Mouse (Mus musculus) midbrain, embryonic 10.5 days (tissue): ENCODE measurements around the gene B3gat3. TPM values are rescaled to one million over a fixed set of nuclear protein-coding genes. Genes with fewer than 3 reads are reported as not detected.
"Not testable (repeated sequence)": the region's sequence is repeated elsewhere in the genome, so short reads cannot be mapped to it uniquely, and the experiment has no call there.

Source experiments
- DNase-seq: peaks from one replicate; pipeline ENCODE4 v3.0.0-alpha.2; 2017; ENCODE audit warnings: low spot score
- H3K27ac ChIP-seq: fragments of 300-500 bp; sonication (generic); replicated peaks from 2 replicates; pipeline ENCODE4 v1.5.1; 2016; ENCODE audit warnings: mild to moderate bottlenecking
- H3K27me3 ChIP-seq: fragments of 300-500 bp; sonication (generic); 2 replicates; pipeline ENCODE4 v1.6.1; 2016; ENCODE audit warnings: low read depth, mild to moderate bottlenecking; ENCODE audit not compliant: poor library complexity, severe bottlenecking
- H3K36me3 ChIP-seq: fragments of 300-500 bp; sonication (generic); 2 replicates; pipeline ENCODE4 v1.6.1; 2016; ENCODE audit warnings: mild to moderate bottlenecking, moderate library complexity
- H3K4me1 ChIP-seq: fragments of 300-500 bp; sonication (generic); 2 replicates; pipeline ENCODE4 v1.6.1; 2016
- H3K4me3 ChIP-seq: fragments of 300-500 bp; sonication (generic); 2 replicates; pipeline ENCODE4 v1.5.1; 2016; ENCODE audit warnings: mild to moderate bottlenecking, moderate library complexity
- H3K9me3 ChIP-seq: fragments of 300-500 bp; sonication (generic); replicated peaks from 2 replicates; pipeline ENCODE4 v1.6.1; 2016; ENCODE audit warnings: mild to moderate bottlenecking
- WGBS: fragments of 180-500 bp; shearing (Covaris S2); methylation state at CpG from one replicate; pipeline ENCODE4 v1.1.7; 2016; 5-methylcytosine and 5-hydroxymethylcytosine counted together
- polyA plus RNA-seq: library from polyadenylated mRNA; unstranded; fragments of >200 nt; fragmentation: Nextera tagmentation; extraction: Ambion mirVana; gene quantifications from 2 replicates; pipeline ENCODE4 v1.2.1, GENCODE M21; 2016

B3gat3 gene
- polyA plus RNA-seq, 1 experiment from 2014 or later: 58.7 TPM

DNA sequence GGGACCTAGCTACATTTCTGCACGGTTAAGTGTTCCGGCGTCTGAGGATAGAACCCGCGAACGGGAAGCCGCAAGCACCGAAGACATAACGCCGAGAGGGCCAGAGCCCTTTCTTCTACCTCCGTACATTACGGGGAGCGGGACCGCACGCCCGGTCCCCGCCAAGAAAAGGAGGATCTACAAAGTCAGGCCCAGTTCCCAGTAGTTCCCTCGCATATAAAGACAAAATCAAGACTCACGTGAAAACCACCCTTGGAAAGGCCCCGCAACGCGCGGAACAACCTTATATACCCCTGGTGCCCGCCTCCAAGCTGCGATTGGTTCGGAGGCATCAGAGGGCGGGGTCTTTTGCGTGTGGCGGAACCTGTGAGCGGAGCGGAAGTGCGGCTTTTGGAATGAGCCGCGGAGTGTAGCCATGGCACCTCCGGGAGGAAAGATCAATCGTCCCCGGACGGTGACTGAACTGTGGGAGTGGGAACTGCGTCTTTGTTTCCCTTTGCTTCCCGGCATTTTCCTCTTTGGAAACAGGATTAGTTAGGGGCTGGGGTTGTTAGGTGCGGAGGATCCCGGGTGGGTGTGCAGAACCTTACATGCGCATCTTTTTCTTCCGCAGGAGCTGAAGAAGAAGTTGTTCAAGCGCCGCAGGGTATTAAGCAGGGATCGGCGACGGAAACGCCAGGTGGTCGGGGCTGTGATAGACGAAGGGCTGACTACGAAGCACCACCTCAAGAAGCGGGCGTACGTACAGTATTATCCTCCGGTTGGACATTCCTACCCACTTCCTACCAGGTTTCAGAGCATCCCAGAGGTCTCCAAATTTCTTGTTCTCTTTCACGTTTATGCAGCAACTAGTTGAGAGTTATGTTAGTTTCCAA lies 31.4 kb upstream of the B3gat3 start, which contains the start of the genes 1810009A15Rik and Gm49416:
TSS of gene 1810009A15Rik (plus strand) at position 343 of the 875 bp plus-strand sequence.
TSS of gene Gm49416 (plus strand) at position 416 of the 875 bp plus-strand sequence.
- Histone ChIP-seq H3K27ac (peak within 1 kb of the TSS; percentile 94), H3K27me3 (no peaks in the 10 kb centered on the region), H3K36me3 (peaks cover 21% of the 10 kb centered on the region), H3K9me3 (no peaks in the 10 kb centered on the region), H3K4me3 (peak within 1 kb of the TSS; percentile 77), H3K4me1 (peaks cover 35% of the 10 kb centered on the region)
- WGBS: under 1% methylated on average over 58 of the region's 58 CpGs
- DNase-seq: peak; percentile 97

GRCm38 (mm10) chr19:8892829-8893766 lies 27.1 kb upstream of the B3gat3 start, which contains the start of gene Ints5:
Gene Ints5, plus strand, starts transcription at chr19:8893005.
- 3% methylated on average over 54 of the region's 54 CpGs for WGBS
- peak within 1 kb of the TSS; percentile 92 for H3K27ac ChIP-seq
- DNase-seq: peak; percentile 86
- peaks cover 50% of the 10 kb centered on the region for H3K4me1 ChIP-seq
- peak within 1 kb of the TSS; percentile 83 for H3K4me3 ChIP-seq
- peaks cover 50% of the 10 kb centered on the region for H3K36me3 ChIP-seq
- no peaks in the 10 kb centered on the region for H3K27me3 ChIP-seq
- H3K9me3 ChIP-seq: no peaks in the 10 kb centered on the region

DNA sequence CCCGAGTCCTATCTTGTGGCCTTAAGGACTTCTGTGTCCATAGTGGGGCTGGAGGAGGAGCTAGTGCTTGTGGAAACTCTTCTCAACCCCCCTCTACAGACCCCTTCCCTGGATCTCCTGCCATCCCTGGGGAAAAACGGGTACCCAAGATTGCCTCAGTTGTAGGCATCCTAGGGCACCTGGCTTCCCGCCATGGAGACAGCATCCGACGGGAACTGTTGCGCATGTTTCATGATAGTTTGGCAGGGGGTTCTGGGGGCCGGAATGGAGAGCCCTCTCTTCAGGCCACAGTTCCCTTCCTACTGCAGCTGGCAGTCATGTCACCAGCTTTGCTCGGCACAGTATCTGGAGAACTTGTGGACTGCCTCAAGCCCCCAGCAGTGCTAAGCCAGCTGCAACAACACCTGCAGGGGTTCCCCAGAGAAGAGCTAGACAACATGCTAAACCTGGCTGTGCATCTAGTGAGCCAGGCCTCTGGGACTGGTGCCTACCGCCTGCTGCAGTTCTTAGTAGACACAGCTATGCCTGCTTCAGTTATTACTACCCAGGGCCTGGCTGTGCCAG lies 24.7 kb upstream of the B3gat3 start:
- no peak for DNase-seq
- Histone ChIP-seq H3K4me1 (peaks cover 54% of the 10 kb centered on the region), H3K27me3 (no peaks in the 10 kb centered on the region), H3K9me3 (no peaks in the 10 kb centered on the region), H3K4me3 (peak overlapping the region; percentile 7; the same call in 1 of the 2 replicates), H3K27ac (no peak overlapping the region), H3K36me3 (peaks cover 50% of the 10 kb centered on the region)
- 94% methylated on average over 9 of the region's 9 CpGs for WGBS

- H3K4me3 ChIP-seq: 0 out of 2 replicates have a peak overlapping the region, but pooled peaks have one; percentile 18
- H3K27ac ChIP-seq, H3K9me3 ChIP-seq, H3K27me3 ChIP-seq, DNase-seq: not testable (repeated sequence)
- H3K36me3 ChIP-seq: peaks cover 50% of the 10 kb centered on the region
- H3K4me1 ChIP-seq: peaks cover 55% of the 10 kb centered on the region
- WGBS: 90% methylated on average over 5 of the region's 5 CpGs
Measured at GRCm38 (mm10) chr19:8896231-8896630, 23.9 kb upstream of the B3gat3 start.

GRCm38 (mm10) chr19:8897211-8897864 lies 22.8 kb upstream of the B3gat3 start:
- H3K27me3 ChIP-seq, H3K9me3 ChIP-seq: not testable (repeated sequence)
- WGBS: 35% methylated on average over 21 of the region's 21 CpGs
- H3K36me3 ChIP-seq: peaks cover 56% of the 10 kb centered on the region
- peak overlapping the region; percentile 94 for H3K27ac ChIP-seq
- peak; percentile 42 for DNase-seq
- H3K4me3 ChIP-seq: peak overlapping the region; percentile 95
- H3K4me1 ChIP-seq: peaks cover 55% of the 10 kb centered on the region

DNA sequence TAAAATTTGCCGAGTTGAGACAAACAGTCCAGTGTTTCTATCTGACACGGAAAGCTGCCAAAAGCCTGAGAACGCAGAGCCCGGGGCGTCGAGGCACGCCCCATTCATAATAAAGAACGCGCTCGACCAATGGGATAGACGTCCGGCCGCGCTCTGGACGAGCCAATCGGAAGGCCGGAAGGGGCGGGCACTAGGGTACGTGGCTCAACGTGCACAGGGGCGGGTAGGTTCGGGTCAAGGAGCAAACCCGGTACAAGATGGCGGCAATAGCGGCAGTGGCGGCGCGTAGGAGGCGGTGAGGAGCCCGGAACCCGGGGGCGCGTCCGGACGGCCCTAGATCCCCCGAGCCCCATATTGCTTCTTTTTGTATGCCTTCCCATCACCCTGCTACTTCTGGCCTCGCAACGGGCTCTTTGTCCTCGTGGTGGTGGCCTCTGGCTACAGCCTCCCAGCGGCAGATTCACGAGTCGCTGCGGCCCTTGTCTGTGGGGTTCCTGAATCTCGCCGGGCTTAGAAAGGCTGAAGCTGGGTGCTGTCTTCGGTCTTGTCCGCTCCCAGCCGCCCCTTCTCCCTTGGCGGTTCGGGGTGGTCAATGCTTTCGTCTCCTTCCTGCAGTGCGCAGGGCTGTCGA lies 22.2 kb upstream of the B3gat3 start, which contains the start of gene Ganab:
TSS of gene Ganab (plus strand) at position 207 of the 631 bp plus-strand sequence.
- under 1% methylated on average over 53 of the region's 53 CpGs for WGBS
- DNase-seq: peak; percentile 97
- Histone ChIP-seq H3K4me3 (peak within 1 kb of the TSS; percentile 95), H3K4me1 (peaks cover 50% of the 10 kb centered on the region), H3K27me3 (no peaks in the 10 kb centered on the region), H3K27ac (peak within 1 kb of the TSS; percentile 94), H3K9me3 (no peaks in the 10 kb centered on the region), H3K36me3 (peaks cover 62% of the 10 kb centered on the region)

DNA sequence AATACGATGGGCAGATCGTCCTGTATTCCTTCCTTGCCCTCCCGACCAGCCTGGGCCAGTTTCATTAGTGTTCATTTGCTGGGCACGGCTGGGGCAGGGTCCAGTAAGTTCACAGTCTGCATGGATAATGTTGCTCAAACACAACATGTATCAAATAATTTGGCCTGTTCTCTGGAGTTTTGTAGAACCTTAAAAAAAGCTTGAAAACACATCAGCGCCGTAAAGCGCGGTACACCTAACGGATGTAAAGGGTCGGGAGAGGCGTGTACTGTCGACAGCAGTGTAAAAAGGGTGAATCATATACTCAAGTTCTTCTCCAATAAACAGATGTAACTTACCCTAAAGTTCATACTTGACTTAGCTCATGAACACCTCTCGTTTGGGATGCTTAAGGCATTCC lies 21.6 kb upstream of the B3gat3 start:
- Histone ChIP-seq H3K9me3 (no peaks in the 10 kb centered on the region), H3K4me3 (peak overlapping the region; percentile 95), H3K4me1 (peaks cover 46% of the 10 kb centered on the region), H3K27me3 (no peaks in the 10 kb centered on the region), H3K36me3 (peaks cover 68% of the 10 kb centered on the region), H3K27ac (peak overlapping the region; percentile 94)
- 21% methylated on average over 13 of the region's 13 CpGs for WGBS
- no peak for DNase-seq

DNA sequence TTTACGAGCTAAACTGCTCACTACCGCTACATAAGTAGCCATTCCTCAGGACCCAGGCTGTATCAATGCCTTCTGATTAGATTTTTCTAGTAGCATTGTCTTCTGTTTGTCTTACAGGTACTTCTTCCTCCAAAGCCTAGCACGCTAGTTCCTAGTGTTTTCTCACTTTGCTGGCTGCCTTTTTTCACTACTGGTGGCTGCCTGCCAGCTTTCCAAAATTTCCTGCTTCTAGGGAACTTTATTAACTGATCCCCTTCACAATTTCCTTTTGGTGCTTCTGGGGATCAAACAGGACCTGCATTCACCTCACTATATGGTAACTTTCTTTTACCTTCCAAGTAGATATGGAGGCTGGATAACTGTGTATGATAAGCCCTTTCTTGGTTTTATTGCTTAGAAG lies 21.1 kb upstream of the B3gat3 start:
- Histone ChIP-seq H3K4me1 (peaks cover 41% of the 10 kb centered on the region), H3K27ac (no peak overlapping the region), H3K4me3 (peak overlapping the region; percentile 95), H3K9me3 (no peaks in the 10 kb centered on the region), H3K36me3 (peaks cover 73% of the 10 kb centered on the region), H3K27me3 (no peaks in the 10 kb centered on the region)
- no peak for DNase-seq
- WGBS: 72% methylated on average over 3 of the region's 3 CpGs

DNA sequence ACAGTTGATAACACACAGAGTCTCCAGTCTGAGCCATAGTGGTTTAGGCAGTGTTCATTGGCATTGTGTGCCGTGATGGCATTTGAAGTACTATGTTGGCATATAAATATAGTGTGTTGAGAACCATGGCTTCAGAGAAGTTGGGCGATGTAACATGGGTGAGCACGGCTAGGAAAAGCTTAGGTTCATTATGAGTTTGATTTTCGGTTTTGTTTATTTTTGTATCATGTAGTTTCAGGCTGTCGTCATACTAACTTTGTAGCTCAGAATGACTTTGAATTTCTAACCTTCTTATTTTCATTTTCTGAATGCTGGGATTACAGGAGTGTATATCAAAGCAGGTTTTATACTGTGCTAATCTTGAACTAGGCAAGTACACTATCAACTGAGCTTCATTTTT lies 16.8 kb upstream of the B3gat3 start:
- peaks cover 86% of the 10 kb centered on the region for H3K36me3 ChIP-seq
- peaks cover 15% of the 10 kb centered on the region for H3K4me1 ChIP-seq
- H3K27ac ChIP-seq: no peak overlapping the region
- no peaks in the 10 kb centered on the region for H3K9me3 ChIP-seq
- H3K27me3 ChIP-seq: no peaks in the 10 kb centered on the region
- no peak for DNase-seq
- no peak overlapping the region for H3K4me3 ChIP-seq
- WGBS: 96% methylated on average over 5 of the region's 5 CpGs

- 90% methylated on average over 6 of the region's 6 CpGs for WGBS
- DNase-seq: no peak
Measured at GRCm38 (mm10) chr19:8908531-8908930, 11.6 kb upstream of the B3gat3 start.

GRCm38 (mm10) chr19:8911810-8912209 lies 8.4 kb upstream of the B3gat3 start:
- Histone ChIP-seq H3K27ac (no peak overlapping the region), H3K4me1 (no peaks in the 10 kb centered on the region), H3K27me3 (no peaks in the 10 kb centered on the region), H3K36me3 (peaks cover 100% of the 10 kb centered on the region), H3K9me3 (no peaks in the 10 kb centered on the region), H3K4me3 (no peak overlapping the region)
- 96% methylated on average over 5 of the region's 5 CpGs for WGBS
- no peak for DNase-seq

More at GRCm38 (mm10) chr19:8908531-8908930, 11.6 kb upstream of the B3gat3 start:
- Histone ChIP-seq H3K9me3 (no peaks in the 10 kb centered on the region), H3K4me1 (no peaks in the 10 kb centered on the region), H3K4me3 (no peak overlapping the region), H3K27me3 (no peaks in the 10 kb centered on the region), H3K27ac (no peak overlapping the region), H3K36me3 (peaks cover 99% of the 10 kb centered on the region)
